Mouse (Mus musculus): ENCODE measurements around the gene Ugt1a6a.
"Not testable (repeated sequence)": the region's sequence is repeated elsewhere in the genome, so short reads cannot be mapped to it uniquely, and the experiment has no call there.

GRCm38 (mm10) chr1:88121521-88121920 lies 13.1 kb upstream of the Ugt1a6a start:
- TF ChIP-seq CTCF (IDR thresholded peaks at IDR 0.05; ENCODE audit: low read depth, low read length); POLR2A (IDR thresholded peaks at IDR 0.05; ENCODE audit: extremely low read depth, insufficient read depth, low read length): not testable (repeated sequence)
